Mouse (Mus musculus) 3134 (cell line): ENCODE results near the gene Stat6.

ENCODE experiments used
- DNase-seq: peaks from one replicate; pipeline ENCODE4 v3.0.0-alpha.2; 2011; ENCODE audit warnings: low spot score; ENCODE audit not compliant: insufficient read length; ENCODE audit errors: extremely low read depth

Stat6 gene

GRCm38 (mm10) chr10:127667269-127668092 is 24.7 kb downstream of the Stat6 start:
- peak; percentile 98 for DNase-seq

DNA sequence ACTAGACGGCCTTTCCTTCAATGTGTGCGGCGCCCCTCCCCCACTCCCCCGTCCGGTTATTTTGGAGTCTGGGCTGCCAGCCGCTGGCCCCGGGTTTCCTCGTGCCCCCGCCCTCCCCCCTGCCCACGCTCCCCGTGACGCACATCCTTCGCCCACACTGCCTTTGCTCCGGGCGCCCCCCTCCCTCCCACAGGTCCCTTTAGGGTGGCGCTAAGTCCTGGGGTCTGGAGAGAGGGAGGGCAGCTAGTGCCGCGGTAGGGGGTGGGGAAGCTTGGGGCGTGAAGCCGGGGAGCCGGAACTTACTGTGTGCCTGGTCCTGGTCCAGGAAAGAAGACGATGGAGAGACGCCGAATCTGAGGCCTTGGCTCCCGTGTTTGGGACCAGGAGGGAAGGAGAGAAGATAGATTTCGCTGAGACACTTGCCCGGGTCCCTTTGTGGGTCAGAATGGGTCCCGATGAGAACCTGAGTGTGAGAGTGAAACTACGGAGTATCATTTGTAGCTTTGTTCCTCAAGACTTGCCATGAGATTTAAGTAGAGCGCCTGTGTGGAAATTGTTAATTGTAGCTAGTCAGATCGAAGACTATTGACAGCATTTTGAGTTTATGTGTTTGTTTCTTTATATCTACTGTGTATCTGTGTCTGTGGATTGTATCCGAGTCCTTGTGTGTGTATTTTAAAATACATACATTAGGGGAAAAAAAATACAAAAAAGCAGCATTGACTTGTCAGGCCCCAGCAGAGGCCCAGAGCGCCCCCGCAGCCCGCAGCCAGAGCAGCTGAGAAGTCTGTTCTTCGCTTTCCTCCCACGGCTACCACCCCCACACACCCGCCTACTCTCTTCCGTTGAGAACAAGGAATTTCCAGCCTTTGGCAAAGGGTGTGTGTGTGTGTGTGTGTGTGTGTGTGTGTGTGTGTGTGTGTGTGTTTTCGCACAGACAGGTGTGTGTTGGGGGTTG is 25.6 kb downstream of the Stat6 start, which contains the start of gene Nab2:
Gene Nab2, minus strand, starts transcription at position 476 of the 958 bp plus-strand sequence.
- DNase-seq: peak; percentile 94

GRCm38 (mm10) chr10:127669170-127669569 is 26.4 kb downstream of the Stat6 start:
- no peak for DNase-seq

DNA sequence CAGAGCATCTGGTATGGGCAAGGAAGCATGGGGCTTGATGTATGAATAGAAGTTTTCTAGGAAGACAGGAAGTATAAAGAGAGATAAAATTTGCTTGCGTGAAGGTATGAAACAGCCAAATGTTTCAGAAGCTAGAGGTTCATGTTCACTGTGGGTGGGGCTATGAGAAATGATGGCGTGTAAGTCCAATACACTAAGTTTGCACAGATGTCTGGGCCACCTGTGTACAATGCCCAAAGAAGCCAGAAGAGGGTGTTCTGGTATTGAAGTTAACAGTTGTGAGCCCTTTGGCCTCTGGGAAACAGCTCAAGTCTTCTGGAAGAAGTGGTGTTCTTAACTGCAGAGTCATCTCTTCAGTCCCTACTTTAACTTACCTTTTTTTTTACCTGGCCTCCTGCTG is 27.4 kb downstream of the Stat6 start:
- no peak for DNase-seq

DNA sequence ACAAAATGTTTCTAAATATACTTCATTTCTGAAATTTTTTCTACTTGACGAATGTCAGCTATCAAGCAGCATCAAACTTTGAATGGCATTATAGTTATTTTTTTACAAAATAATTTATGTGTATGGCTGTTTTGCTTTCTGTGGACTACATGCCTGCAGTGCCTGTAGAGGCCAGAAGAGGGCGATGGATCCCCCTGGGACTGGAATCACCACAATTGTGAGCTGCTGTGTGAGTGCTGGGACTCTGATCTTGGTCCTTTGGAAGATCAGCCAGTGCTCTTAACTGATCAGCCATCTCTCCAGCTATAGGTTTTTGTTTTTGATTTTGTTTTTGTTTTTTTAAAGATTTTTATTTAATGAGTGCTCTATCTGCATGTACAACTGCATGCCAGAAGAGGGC is 28.5 kb downstream of the Stat6 start:
- DNase-seq: no peak

GRCm38 (mm10) chr10:127674046-127674655 is 31.4 kb downstream of the Stat6 start:
- no peak for DNase-seq

DNA sequence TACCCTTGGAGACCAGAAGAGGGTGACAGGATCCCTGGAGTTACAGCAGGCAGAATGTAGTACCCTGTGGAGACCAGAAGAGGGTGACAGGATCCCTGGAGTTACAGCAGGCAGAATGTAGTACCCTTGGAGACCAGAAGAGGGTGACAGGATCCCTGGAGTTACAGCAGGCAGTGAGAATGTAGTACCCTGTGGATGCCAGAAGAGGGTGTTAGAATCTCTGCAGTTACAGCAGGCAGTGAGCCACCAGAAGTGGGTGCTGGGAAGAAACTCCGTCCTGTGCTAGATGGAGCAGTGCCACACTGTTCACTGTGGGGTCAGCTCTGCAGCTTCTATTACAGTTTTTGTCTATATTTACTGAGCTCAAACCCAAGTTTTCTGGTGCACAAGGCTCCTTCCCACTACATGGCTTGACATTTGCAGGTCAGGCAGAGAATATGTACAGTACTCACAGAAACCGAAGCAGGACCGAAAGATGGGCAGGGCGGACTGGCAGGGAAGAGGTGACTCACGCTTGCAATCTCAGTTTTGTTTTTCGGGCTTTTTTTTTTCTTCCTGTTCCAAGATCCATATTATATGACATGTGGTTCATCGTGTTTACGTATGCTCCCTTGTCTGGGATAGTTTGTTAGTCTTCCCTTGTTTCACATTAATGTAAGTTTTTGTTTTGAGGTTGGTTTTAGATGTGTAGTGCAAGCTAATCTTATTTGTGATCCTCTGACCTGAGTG is 32.2 kb downstream of the Stat6 start:
- peak; percentile 79 for DNase-seq

DNA sequence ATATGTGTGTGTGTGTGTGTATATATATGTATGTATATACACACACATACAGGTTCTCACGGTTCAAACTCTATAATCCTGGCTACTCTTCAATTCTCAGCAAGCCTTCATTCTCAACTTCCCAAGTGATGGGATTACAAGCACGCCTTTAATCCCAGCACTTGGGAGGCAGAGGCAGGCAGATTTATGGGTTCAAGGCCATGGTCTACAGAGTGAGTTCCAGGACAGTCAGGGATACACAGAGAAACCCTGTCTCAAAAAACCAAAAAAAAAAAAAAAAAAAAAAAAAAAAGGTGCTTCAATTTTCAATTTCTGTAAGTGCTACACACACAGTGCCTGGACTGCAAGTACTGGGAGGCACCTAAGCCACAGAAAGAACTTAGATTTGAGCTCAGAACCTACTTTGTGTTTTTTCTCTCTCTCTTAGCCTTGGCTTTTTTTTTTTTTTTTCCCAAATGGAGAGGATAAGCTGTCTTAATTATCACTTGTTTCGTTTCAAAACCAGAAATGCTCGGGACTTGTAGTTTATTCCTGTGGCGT is 33.1 kb downstream of the Stat6 start:
- DNase-seq: no peak

DNA sequence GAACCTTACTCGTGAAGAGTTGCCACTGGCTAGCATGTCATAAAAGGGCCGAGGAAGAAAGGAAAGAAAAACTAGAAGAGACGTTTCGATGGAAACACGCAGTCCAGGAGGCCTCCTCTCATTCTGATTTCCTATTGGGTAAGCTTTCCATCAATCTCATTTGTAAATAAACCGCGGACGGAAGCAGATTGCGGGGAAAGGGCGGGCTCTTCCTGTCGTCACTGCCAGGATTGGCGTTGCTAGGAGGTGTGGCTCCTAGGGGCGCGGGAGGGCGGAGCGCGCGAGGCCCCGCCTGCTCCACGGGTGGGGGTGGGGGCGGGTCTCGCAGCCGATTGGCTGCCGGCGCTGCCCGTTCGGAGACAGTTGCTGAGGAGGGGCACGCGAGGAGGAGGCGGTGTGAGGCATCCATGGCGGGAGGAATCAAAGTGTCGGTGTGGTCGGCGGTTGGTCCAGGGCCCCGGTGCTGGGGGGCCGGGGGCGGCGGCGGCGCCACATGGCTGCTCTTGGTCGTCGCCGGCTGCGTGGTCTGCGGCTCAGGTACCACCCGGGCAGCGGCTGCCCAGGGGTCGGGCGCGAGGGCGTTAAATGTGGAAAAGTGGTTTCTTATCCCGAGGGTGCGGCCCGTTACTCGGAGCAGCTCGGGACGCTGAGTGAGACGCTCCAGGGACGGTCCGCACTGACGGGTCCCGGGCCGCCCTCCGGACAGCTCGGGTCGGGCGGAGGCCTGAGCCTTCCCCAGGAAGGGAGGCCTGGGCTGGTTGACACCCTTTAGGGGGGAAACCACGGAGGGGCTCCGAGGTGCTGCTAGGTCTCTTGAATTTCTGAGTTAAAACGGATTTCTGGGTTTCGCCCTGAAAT is 34.1 kb downstream of the Stat6 start:
- peak; percentile 97 for DNase-seq

GRCm38 (mm10) chr10:127677591-127678336 is 35.0 kb downstream of the Stat6 start:
- DNase-seq: peak; percentile 69

- DNase-seq: no peak
Observed at GRCm38 (mm10) chr10:127679208-127679607, 36.4 kb downstream of the Stat6 start.

GRCm38 (mm10) chr10:127679881-127680280 is 37.1 kb downstream of the Stat6 start:
- no peak for DNase-seq

DNA sequence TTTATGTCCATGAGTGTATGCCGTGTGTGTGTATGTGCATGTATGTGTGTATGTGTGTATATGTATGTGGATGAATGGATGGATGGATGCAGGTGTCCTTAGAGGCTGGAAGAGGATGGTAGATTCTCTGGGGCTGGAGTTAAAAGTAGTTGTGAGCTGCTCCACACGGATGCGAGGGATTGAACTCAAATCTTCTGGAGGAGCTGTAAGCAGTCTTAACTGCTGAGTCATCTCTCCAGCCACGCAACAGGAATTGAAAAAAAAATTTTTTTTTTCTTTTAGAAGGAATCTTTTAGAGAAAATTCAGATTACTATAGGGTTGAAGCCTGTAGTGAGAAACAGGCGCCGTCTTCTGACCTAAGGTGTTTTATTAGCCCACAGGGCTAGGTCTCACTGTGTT is 40.1 kb downstream of the Stat6 start:
- no peak for DNase-seq

- DNase-seq: no peak
Observed at GRCm38 (mm10) chr10:127691053-127691452, 48.3 kb downstream of the Stat6 start.

DNA sequence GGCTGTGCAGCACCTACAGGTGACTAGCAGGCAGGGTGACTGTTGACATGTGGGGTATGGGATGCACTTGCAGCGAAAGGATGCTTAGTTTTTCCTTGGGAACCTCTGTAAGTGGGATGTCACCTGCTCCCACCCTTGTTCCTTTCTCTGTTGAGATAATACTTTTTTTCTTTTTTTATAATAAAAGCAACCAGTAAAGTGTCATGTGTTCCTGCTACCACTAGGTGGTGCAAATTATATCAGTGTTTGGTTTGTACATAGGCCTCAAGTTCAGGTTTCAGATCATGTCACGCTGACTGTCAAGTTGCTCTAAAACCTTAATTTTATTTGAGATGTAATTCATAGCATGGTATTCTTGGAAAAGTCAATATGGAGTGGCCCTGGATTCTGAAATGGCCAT is 51.9 kb downstream of the Stat6 start:
- DNase-seq: no peak

- no peak for DNase-seq
Observed at GRCm38 (mm10) chr10:127695775-127696174, 53.0 kb downstream of the Stat6 start.

DNA sequence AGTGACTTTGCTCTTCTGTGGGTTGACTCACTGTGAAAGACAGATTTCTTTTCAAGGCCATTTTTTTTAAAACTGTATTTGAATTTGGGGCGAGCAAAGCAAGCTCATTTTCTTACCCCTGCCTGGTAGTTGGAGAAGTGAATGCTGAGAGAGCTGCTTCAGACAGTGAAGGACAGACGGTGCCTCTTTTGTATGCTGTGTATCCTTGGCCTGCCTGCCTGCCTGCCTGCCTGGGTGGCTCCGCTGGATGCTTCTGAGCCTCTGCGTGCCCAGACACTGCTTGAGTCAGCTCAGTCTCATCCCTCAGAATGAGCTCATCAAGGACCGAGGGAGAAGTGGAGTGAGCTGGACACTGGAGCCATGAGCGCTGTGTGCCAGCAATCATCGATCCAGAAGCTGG is 56.2 kb downstream of the Stat6 start:
- DNase-seq: no peak

GRCm38 (mm10) chr10:127703299-127703698 is 60.5 kb downstream of the Stat6 start:
- DNase-seq: no peak
